Mouse (Mus musculus) neural tube, postnatal 0 days (tissue): ENCODE results near the gene 5430427O19Rik. TPM values are rescaled to one million over a fixed set of nuclear protein-coding genes. Genes with fewer than 3 reads are reported as not detected.

Experiments
- polyA plus RNA-seq: library from polyadenylated mRNA; unstranded; fragments of >200 nt; fragmentation: Nextera tagmentation; extraction: Ambion mirVana; gene quantifications from 2 replicates; pipeline ENCODE4 v1.2.1, GENCODE M21; 2015

5430427O19Rik gene
- polyA plus RNA-seq: 0.04 and 0.06 TPM in 2 replicates

GRCm38 (mm10) chrX:85869914-85870483, at the start of gene 5430427O19Rik:
Gene 5430427O19Rik (plus strand): TSS chrX:85870354.

Other genes with a start within 250 kb of the 5430427O19Rik start
- gene Gk, start 93.5 kb upstream of the 5430427O19Rik start, polyA plus RNA-seq: 11.4 and 11.9 TPM in 2 replicates
- not detected in 2 replicates for gene Samt3, start 173.8 kb downstream of the 5430427O19Rik start, polyA plus RNA-seq